Mouse (Mus musculus) heart, adult 8-10 months (tissue): ENCODE results near the gene Wbp2. TPM values are rescaled to one million over a fixed set of nuclear protein-coding genes. Genes with fewer than 3 reads are reported as not detected.
"Not testable (repeated sequence)": the region's sequence is repeated elsewhere in the genome, so short reads cannot be mapped to it uniquely, and the experiment has no call there.

Experiments
- DNase-seq: peaks from one replicate; pipeline ENCODE4 v3.0.0; 2022; ENCODE audit warnings: low spot score
- total RNA-seq, 4 experiments: library from RNA; stranded (reverse); gene quantifications; 2 replicates each; pipeline ENCODE4 v1.2.4; 2022

Gene Wbp2
- total RNA-seq, 4 experiments from 2014 or later = 108 to 126 (median 116) TPM

- no peak for DNase-seq
Measured at GRCm38 (mm10) chr11:116109441-116110081, 22.8 kb upstream of the Wbp2 start.

GRCm38 (mm10) chr11:116108464-116109137 is 21.8 kb upstream of the Wbp2 start:
- peak; percentile 91 for DNase-seq

GRCm38 (mm10) chr11:116107777-116108285 is 21.0 kb upstream of the Wbp2 start:
- DNase-seq = no peak

- DNase-seq = no peak
Measured at GRCm38 (mm10) chr11:116106963-116107776, 20.4 kb upstream of the Wbp2 start.

- DNase-seq = no peak
Measured at GRCm38 (mm10) chr11:116106154-116106962, 19.6 kb upstream of the Wbp2 start.

GRCm38 (mm10) chr11:116105065-116105464 is 18.3 kb upstream of the Wbp2 start:
- DNase-seq = no peak

GRCm38 (mm10) chr11:116104006-116104646 is 17.3 kb upstream of the Wbp2 start:
- peak; percentile 87 for DNase-seq

GRCm38 (mm10) chr11:116103572-116103971 is 16.8 kb upstream of the Wbp2 start:
- no peak for DNase-seq

GRCm38 (mm10) chr11:116102472-116102871 is 15.7 kb upstream of the Wbp2 start:
- DNase-seq = no peak

GRCm38 (mm10) chr11:116101931-116102381 is 15.2 kb upstream of the Wbp2 start:
- no peak for DNase-seq

GRCm38 (mm10) chr11:116100839-116101238 is 14.0 kb upstream of the Wbp2 start:
- DNase-seq = no peak

GRCm38 (mm10) chr11:116100385-116100784 is 13.6 kb upstream of the Wbp2 start:
- peak; percentile 90 for DNase-seq

GRCm38 (mm10) chr11:116099462-116099861 is 12.7 kb upstream of the Wbp2 start:
- DNase-seq = no peak

- DNase-seq = no peak
Measured at GRCm38 (mm10) chr11:116098711-116099460, 12.1 kb upstream of the Wbp2 start.

GRCm38 (mm10) chr11:116096213-116097108 is 9.7 kb upstream of the Wbp2 start:
- no peak for DNase-seq

- DNase-seq = peak; percentile 81
Measured at GRCm38 (mm10) chr11:116095573-116095972, 8.8 kb upstream of the Wbp2 start.

GRCm38 (mm10) chr11:116093771-116094565 is 7.2 kb upstream of the Wbp2 start:
- DNase-seq = no peak

GRCm38 (mm10) chr11:116092959-116093358 is 6.2 kb upstream of the Wbp2 start:
- not testable (repeated sequence) for DNase-seq
